Mouse (Mus musculus): ENCODE data around the gene Tsc22d3.
"Not testable (repeated sequence)": the region's sequence is repeated elsewhere in the genome, so short reads cannot be mapped to it uniquely, and the experiment has no call there.

Tsc22d3 gene

GRCm38 (mm10) chrX:140529074-140529561 lies 71.3 kb downstream of the Tsc22d3 start:
- no peak for DNase-seq (ENCODE audit: extremely low spot score)

GRCm38 (mm10) chrX:140527231-140527630 lies 73.2 kb downstream of the Tsc22d3 start:
- no peak for DNase-seq (ENCODE audit: extremely low spot score)

GRCm38 (mm10) chrX:140526253-140526618 lies 74.2 kb downstream of the Tsc22d3 start:
- no peak for DNase-seq (ENCODE audit: extremely low spot score)

GRCm38 (mm10) chrX:140525604-140526252 lies 74.7 kb downstream of the Tsc22d3 start:
- no peak for DNase-seq (ENCODE audit: extremely low spot score)

GRCm38 (mm10) chrX:140524231-140524630 lies 76.2 kb downstream of the Tsc22d3 start:
- no peak for DNase-seq (ENCODE audit: extremely low spot score)

GRCm38 (mm10) chrX:140522071-140522765 lies 78.2 kb downstream of the Tsc22d3 start:
- no peak for DNase-seq (ENCODE audit: extremely low spot score)

- peak; percentile 75 for DNase-seq (ENCODE audit: extremely low spot score)
These were observed 80.0 kb downstream of the Tsc22d3 start for GRCm38 (mm10) chrX:140520146-140521102.

- DNase-seq (ENCODE audit: extremely low spot score), result no peak
These were observed 82.1 kb downstream of the Tsc22d3 start for GRCm38 (mm10) chrX:140518351-140518750.

GRCm38 (mm10) chrX:140513379-140513778 lies 87.1 kb downstream of the Tsc22d3 start:
- DNase-seq (ENCODE audit: extremely low spot score), result no peak

GRCm38 (mm10) chrX:140511687-140512651 lies 88.5 kb downstream of the Tsc22d3 start:
- DNase-seq (ENCODE audit: extremely low spot score), result no peak

GRCm38 (mm10) chrX:140510696-140511429 lies 89.6 kb downstream of the Tsc22d3 start:
- DNase-seq (ENCODE audit: extremely low spot score), result peak; percentile 28

GRCm38 (mm10) chrX:140509817-140510216 lies 90.6 kb downstream of the Tsc22d3 start:
- no peak for DNase-seq (ENCODE audit: extremely low spot score)

- not testable (repeated sequence) for DNase-seq (ENCODE audit: extremely low spot score)
These were observed 91.7 kb downstream of the Tsc22d3 start for GRCm38 (mm10) chrX:140508791-140509190.

- no peak for DNase-seq (ENCODE audit: extremely low spot score)
These were observed 93.1 kb downstream of the Tsc22d3 start for GRCm38 (mm10) chrX:140507377-140507776.

GRCm38 (mm10) chrX:140506436-140507180 lies 93.9 kb downstream of the Tsc22d3 start:
- DNase-seq (ENCODE audit: extremely low spot score), result no peak

- no peak for DNase-seq (ENCODE audit: extremely low spot score)
These were observed 94.8 kb downstream of the Tsc22d3 start for GRCm38 (mm10) chrX:140505497-140506238.

- DNase-seq (ENCODE audit: extremely low spot score), result peak; percentile 65
These were observed 96.6 kb downstream of the Tsc22d3 start for GRCm38 (mm10) chrX:140503905-140504304.

GRCm38 (mm10) chrX:140501401-140502301 lies 98.8 kb downstream of the Tsc22d3 start:
- DNase-seq (ENCODE audit: extremely low spot score), result no peak

Measured in embryo, embryonic 9.5 days (tissue).